Comparison of ENCODE assay signal across 14 mouse cellular contexts in genomic region chr11:114922439-114922838, GRCm38 (mm10). TPM values are rescaled to one million over a fixed set of nuclear protein-coding genes. Genes with fewer than 3 reads are reported as not detected.
DNase-seq lines count a peak whose midpoint lies in the region.
"Had no signal": no experiment of that assay in that cellular context is flagged by ENCODE, and none has a peak within 500 bp of the region (broad histone marks: within the 10 kb centered on the region; RNA-seq: fewer than 3 reads in every experiment).

No protein-coding gene starts in this region.

- DNase-seq in cerebellum, adult 11 months, result peak; percentile 67
- no peak for DNase-seq in cerebellum, postnatal 4 days (ENCODE audit: low spot score in 2 of 2)
- peak; percentile 64 for DNase-seq in left cerebral cortex, adult 18-20 months (ENCODE audit: low spot score in 2 of 2)
- DNase-seq in left cerebral cortex, postnatal 4 days, result no peak
- peak; percentile 74 to 83 for DNase-seq in cerebellum, postnatal 25 days
- peak; percentile 47 to 69 for DNase-seq in right cerebral cortex, postnatal 36 days (ENCODE audit: low spot score in 2 of 2)
- no peak for DNase-seq in urinary bladder, postnatal 36 days (ENCODE audit: low spot score in 2 of 2)
- DNase-seq in lung, postnatal 25 days (ENCODE audit: low spot score), result no peak
- DNase-seq: adrenal gland, adult 8-10 months; gastrocnemius, postnatal 10 days; liver; lung, adult 2 months; thymus, postnatal 36 days had no signal

- intact Hi-C loops in left cerebral cortex, postnatal 4 days (cut with DNase I), result no loop called here

RNA-seq across cellular contexts. Expression of gene Cd300lb, which starts 11.7 kb away (rescaled TPM):
- not detected for total RNA-seq in left cerebral cortex, adult 18-20 months (2021)
- total RNA-seq in left cerebral cortex, postnatal 4 days (2021), result not detected

RNA-seq across cellular contexts. Expression of gene Cd300a, which starts 32.6 kb away (rescaled TPM):
- under 1 TPM; 0.65 to 0.80 TPM for total RNA-seq in left cerebral cortex, adult 18-20 months (2021)
- under 1 TPM; 0.44 to 0.54 TPM for total RNA-seq in left cerebral cortex, postnatal 4 days (2021)

RNA-seq across cellular contexts. Expression of gene Cd300c, which starts 46.5 kb away (rescaled TPM):
- not detected for total RNA-seq in left cerebral cortex, adult 18-20 months (2021)
- not detected for total RNA-seq in left cerebral cortex, postnatal 4 days (2021)
- total RNA-seq: adrenal gland, adult 8-10 months; gastrocnemius, postnatal 10 days; layer of hippocampus, postnatal 10 days had no signal

Comparison
In these comparisons a context has a peak if more than half of its experiments do, and no peak if none do; other contexts are left out.
1. DNase-seq: peak in cerebellum, adult 11 months (single experiment), left cerebral cortex, adult 18-20 months (2 of 2), cerebellum, postnatal 25 days (2 of 2) and right cerebral cortex, postnatal 36 days (2 of 2); none in cerebellum, postnatal 4 days (0 of 2), left cerebral cortex, postnatal 4 days (single experiment), urinary bladder, postnatal 36 days (0 of 2) and lung, postnatal 25 days (single experiment).